Comparison of ENCODE assay signal across 23 mouse cellular contexts in the genomic region with DNA sequence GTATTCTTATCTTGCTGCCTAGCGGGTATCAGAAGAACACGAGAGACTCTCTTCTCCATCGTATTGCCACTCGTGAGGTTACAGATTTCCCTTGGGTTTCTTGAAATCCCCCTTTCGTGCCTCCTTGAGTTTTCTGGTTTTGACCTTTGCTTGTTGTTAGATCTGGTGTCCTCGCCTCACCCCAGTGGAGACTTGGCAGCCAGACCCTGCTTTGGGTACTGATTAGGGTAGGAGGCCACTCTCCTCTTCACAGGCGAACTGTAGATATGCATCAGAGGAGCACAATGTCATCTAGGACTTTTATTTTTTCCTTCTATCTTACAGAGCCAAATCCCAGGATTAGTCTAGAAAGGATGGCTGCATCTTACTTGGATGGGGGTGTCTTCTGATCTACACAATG. TPM values are rescaled to one million over a fixed set of nuclear protein-coding genes. Genes with fewer than 3 reads are reported as not detected.
"Had no signal": no experiment of that assay in that cellular context is flagged by ENCODE, and none has a peak within 500 bp of the region (broad histone marks: within the 10 kb centered on the region; RNA-seq: fewer than 3 reads in every experiment).

No protein-coding gene starts in this region.

- ATAC-seq: liver, postnatal 0 days; lung, postnatal 0 days; midbrain, embryonic 15.5 days had no signal

- DNase-seq: kidney, postnatal 14 days; kidney, postnatal 4 days; left cerebral cortex, postnatal 4 days; liver, postnatal 0 days; lung, embryonic 14.5 days; retina, postnatal 1 day; right cerebral cortex, postnatal 25 days; spleen, adult 18-20 months; thymus, adult 2 months; thymus, postnatal 14 days; thymus, postnatal 4 days had no signal

- H3K9me3 ChIP-seq: limb, embryonic 12.5 days; limb, embryonic 15.5 days; midbrain, embryonic 12.5 days; midbrain, embryonic 15.5 days; neural tube, embryonic 12.5 days; neural tube, embryonic 15.5 days; stomach, embryonic 15.5 days had no signal

- H3K27me3 ChIP-seq: limb, embryonic 12.5 days; midbrain, embryonic 12.5 days; midbrain, embryonic 15.5 days; neural tube, embryonic 12.5 days; neural tube, embryonic 15.5 days; stomach, embryonic 15.5 days had no signal

- H3K36me3 ChIP-seq: limb, embryonic 12.5 days; limb, embryonic 15.5 days; midbrain, embryonic 12.5 days; midbrain, embryonic 15.5 days; neural tube, embryonic 12.5 days; neural tube, embryonic 15.5 days; stomach, embryonic 15.5 days had no signal

- H3K4me3 ChIP-seq: limb, embryonic 12.5 days; limb, embryonic 15.5 days; midbrain, embryonic 12.5 days; midbrain, embryonic 15.5 days; neural tube, embryonic 12.5 days; neural tube, embryonic 15.5 days; stomach, embryonic 15.5 days had no signal

- H3K9ac ChIP-seq: limb, embryonic 12.5 days; limb, embryonic 15.5 days; liver, embryonic 14.5 days; liver, postnatal 0 days; lung, embryonic 14.5 days; midbrain, embryonic 12.5 days; midbrain, embryonic 15.5 days; neural tube, embryonic 12.5 days; neural tube, embryonic 15.5 days; stomach, embryonic 15.5 days had no signal

- H3K27ac ChIP-seq: limb, embryonic 12.5 days; limb, embryonic 15.5 days; liver, embryonic 14.5 days; macrophage; midbrain, embryonic 12.5 days; midbrain, embryonic 15.5 days; neural tube, embryonic 12.5 days; neural tube, embryonic 15.5 days; stomach, embryonic 15.5 days had no signal

- H3K4me2 ChIP-seq: limb, embryonic 12.5 days; limb, embryonic 15.5 days; liver, embryonic 11.5 days; lung, embryonic 14.5 days; midbrain, embryonic 12.5 days; midbrain, embryonic 15.5 days; neural tube, embryonic 12.5 days; neural tube, embryonic 15.5 days; stomach, embryonic 15.5 days had no signal

- H3K4me1 ChIP-seq: limb, embryonic 12.5 days; limb, embryonic 15.5 days; midbrain, embryonic 12.5 days; midbrain, embryonic 15.5 days; neural tube, embryonic 12.5 days; neural tube, embryonic 15.5 days; stomach, embryonic 15.5 days had no signal

RNA-seq across cellular contexts. Expression of a gene that starts 10.0 kb away (rescaled TPM):
- total RNA-seq: megakaryocyte, adult 5-6 weeks had no signal
- polyA plus RNA-seq: macrophage had no signal
